Mouse (Mus musculus): ENCODE data around the gene Ccr4. TPM values are rescaled to one million over a fixed set of nuclear protein-coding genes. Genes with fewer than 3 reads are reported as not detected.

Gene Ccr4
- polyA plus RNA-seq, 1 experiment: 0.57 TPM

- TF ChIP-seq POLR2A (IDR thresholded peaks at IDR 0.05; ENCODE audit: insufficient read depth, low read length) (no peak), CTCF (IDR thresholded peaks at IDR 0.05; ENCODE audit: low read depth, low read length) (no peak)
- Histone ChIP-seq H3K4me3 (ENCODE audit: low read depth, low read length) (no peak overlapping the region), H3K9me3 (replicated peaks; ENCODE audit: control insufficient read depth, insufficient read depth, low read length, poor library complexity, severe bottlenecking) (no peaks in the 10 kb centered on the region), H3K36me3 (ENCODE audit: control insufficient read depth, insufficient read depth, low read length, poor library complexity, severe bottlenecking) (no peaks in the 10 kb centered on the region), H3K27ac (ENCODE audit: insufficient read depth, low read length) (no peak overlapping the region), H3K9ac (ENCODE audit: low read depth, poor library complexity, severe bottlenecking) (0 out of 2 replicates have a peak overlapping the region, but pooled peaks have one; percentile 12), H3K27me3 (ENCODE audit: control insufficient read depth, insufficient read depth, low read length, poor library complexity, severe bottlenecking) (no peaks in the 10 kb centered on the region), H3K4me1 (ENCODE audit: control insufficient read depth, insufficient read depth, low read length) (peaks cover 2% of the 10 kb centered on the region)
Observed at GRCm38 (mm10) chr9:114496469-114496868, 8.2 kb downstream of the Ccr4 start.

GRCm38 (mm10) chr9:114487481-114488258 lies 17.0 kb downstream of the Ccr4 start:
- Histone ChIP-seq H3K4me1 (ENCODE audit: control insufficient read depth, insufficient read depth, low read length) (peaks cover 2% of the 10 kb centered on the region), H3K9ac (ENCODE audit: low read depth, poor library complexity, severe bottlenecking) (no peak overlapping the region), H3K27me3 (ENCODE audit: control insufficient read depth, insufficient read depth, low read length, poor library complexity, severe bottlenecking) (no peaks in the 10 kb centered on the region), H3K27ac (ENCODE audit: insufficient read depth, low read length) (no peak overlapping the region), H3K4me3 (ENCODE audit: low read depth, low read length) (no peak overlapping the region), H3K9me3 (replicated peaks; ENCODE audit: control insufficient read depth, insufficient read depth, low read length, poor library complexity, severe bottlenecking) (no peaks in the 10 kb centered on the region), H3K36me3 (ENCODE audit: control insufficient read depth, insufficient read depth, low read length, poor library complexity, severe bottlenecking) (no peaks in the 10 kb centered on the region)
- TF ChIP-seq EP300 (IDR thresholded peaks at IDR 0.05; ENCODE audit: insufficient read depth, low read depth, low read length) (no peak), CTCF (IDR thresholded peaks at IDR 0.05; ENCODE audit: low read depth, low read length) (no peak), POLR2A (IDR thresholded peaks at IDR 0.05; ENCODE audit: insufficient read depth, low read length) (no peak)

GRCm38 (mm10) chr9:114486808-114487207 lies 17.9 kb downstream of the Ccr4 start:
- TF ChIP-seq CTCF (IDR thresholded peaks at IDR 0.05; ENCODE audit: low read depth, low read length): no peak
- no peak for TF ChIP-seq POLR2A (IDR thresholded peaks at IDR 0.05; ENCODE audit: insufficient read depth, low read length)
- no peak for TF ChIP-seq EP300 (IDR thresholded peaks at IDR 0.05; ENCODE audit: insufficient read depth, low read depth, low read length)
- H3K9me3 ChIP-seq (replicated peaks; ENCODE audit: control insufficient read depth, insufficient read depth, low read length, poor library complexity, severe bottlenecking): no peaks in the 10 kb centered on the region
- no peaks in the 10 kb centered on the region for H3K27me3 ChIP-seq (ENCODE audit: control insufficient read depth, insufficient read depth, low read length, poor library complexity, severe bottlenecking)
- H3K4me1 ChIP-seq (ENCODE audit: control insufficient read depth, insufficient read depth, low read length): peaks cover 2% of the 10 kb centered on the region
- H3K9ac ChIP-seq (ENCODE audit: low read depth, poor library complexity, severe bottlenecking): no peak overlapping the region
- no peak overlapping the region for H3K4me3 ChIP-seq (ENCODE audit: low read depth, low read length)
- no peak overlapping the region for H3K27ac ChIP-seq (ENCODE audit: insufficient read depth, low read length)
- no peaks in the 10 kb centered on the region for H3K36me3 ChIP-seq (ENCODE audit: control insufficient read depth, insufficient read depth, low read length, poor library complexity, severe bottlenecking)

- peaks cover 2% of the 10 kb centered on the region for H3K4me1 ChIP-seq (ENCODE audit: control insufficient read depth, insufficient read depth, low read length)
- H3K36me3 ChIP-seq (ENCODE audit: control insufficient read depth, insufficient read depth, low read length, poor library complexity, severe bottlenecking): no peaks in the 10 kb centered on the region
- peak overlapping the region; percentile 13; the same call in 1 of the 2 replicates for H3K4me3 ChIP-seq (ENCODE audit: low read depth, low read length)
- no peak overlapping the region for H3K9ac ChIP-seq (ENCODE audit: low read depth, poor library complexity, severe bottlenecking)
- no peak overlapping the region for H3K27ac ChIP-seq (ENCODE audit: insufficient read depth, low read length)
- no peaks in the 10 kb centered on the region for H3K9me3 ChIP-seq (replicated peaks; ENCODE audit: control insufficient read depth, insufficient read depth, low read length, poor library complexity, severe bottlenecking)
- no peak for TF ChIP-seq EP300 (IDR thresholded peaks at IDR 0.05; ENCODE audit: insufficient read depth, low read depth, low read length)
- TF ChIP-seq POLR2A (IDR thresholded peaks at IDR 0.05; ENCODE audit: insufficient read depth, low read length): no peak
- TF ChIP-seq CTCF (IDR thresholded peaks at IDR 0.05; ENCODE audit: low read depth, low read length): no peak
- no peaks in the 10 kb centered on the region for H3K27me3 ChIP-seq (ENCODE audit: control insufficient read depth, insufficient read depth, low read length, poor library complexity, severe bottlenecking)
Observed at GRCm38 (mm10) chr9:114484771-114485170, 19.9 kb downstream of the Ccr4 start.

- H3K4me1 ChIP-seq (ENCODE audit: control insufficient read depth, insufficient read depth, low read length): no peaks in the 10 kb centered on the region
- no peaks in the 10 kb centered on the region for H3K9me3 ChIP-seq (replicated peaks; ENCODE audit: control insufficient read depth, insufficient read depth, low read length, poor library complexity, severe bottlenecking)
- no peaks in the 10 kb centered on the region for H3K36me3 ChIP-seq (ENCODE audit: control insufficient read depth, insufficient read depth, low read length, poor library complexity, severe bottlenecking)
- no peaks in the 10 kb centered on the region for H3K27me3 ChIP-seq (ENCODE audit: control insufficient read depth, insufficient read depth, low read length, poor library complexity, severe bottlenecking)
- H3K9ac ChIP-seq (ENCODE audit: low read depth, poor library complexity, severe bottlenecking): no peak overlapping the region
- H3K4me3 ChIP-seq (ENCODE audit: low read depth, low read length): no peak overlapping the region
- TF ChIP-seq POLR2A (IDR thresholded peaks at IDR 0.05; ENCODE audit: insufficient read depth, low read length): no peak
- no peak for TF ChIP-seq CTCF (IDR thresholded peaks at IDR 0.05; ENCODE audit: low read depth, low read length)
- TF ChIP-seq EP300 (IDR thresholded peaks at IDR 0.05; ENCODE audit: insufficient read depth, low read depth, low read length): no peak
- no peak overlapping the region for H3K27ac ChIP-seq (ENCODE audit: insufficient read depth, low read length)
Observed at GRCm38 (mm10) chr9:114480940-114481339, 23.8 kb downstream of the Ccr4 start.

GRCm38 (mm10) chr9:114477019-114477418 lies 27.7 kb downstream of the Ccr4 start:
- Histone ChIP-seq H3K4me1 (ENCODE audit: control insufficient read depth, insufficient read depth, low read length) (no peaks in the 10 kb centered on the region), H3K27me3 (ENCODE audit: control insufficient read depth, insufficient read depth, low read length, poor library complexity, severe bottlenecking) (no peaks in the 10 kb centered on the region), H3K27ac (ENCODE audit: insufficient read depth, low read length) (no peak overlapping the region), H3K4me3 (ENCODE audit: low read depth, low read length) (no peak overlapping the region), H3K9ac (ENCODE audit: low read depth, poor library complexity, severe bottlenecking) (no peak overlapping the region), H3K9me3 (replicated peaks; ENCODE audit: control insufficient read depth, insufficient read depth, low read length, poor library complexity, severe bottlenecking) (no peaks in the 10 kb centered on the region), H3K36me3 (ENCODE audit: control insufficient read depth, insufficient read depth, low read length, poor library complexity, severe bottlenecking) (no peaks in the 10 kb centered on the region; the same call in 1 of the 2 replicates)
- TF ChIP-seq EP300 (IDR thresholded peaks at IDR 0.05; ENCODE audit: insufficient read depth, low read depth, low read length) (no peak), CTCF (IDR thresholded peaks at IDR 0.05; ENCODE audit: low read depth, low read length) (no peak)
